Mouse (Mus musculus) urinary bladder, postnatal 25 days (tissue): ENCODE results near the gene Islr.
"Not testable (repeated sequence)": the region's sequence is repeated elsewhere in the genome, so short reads cannot be mapped to it uniquely, and the experiment has no call there.

Experiments
- DNase-seq: peaks from one replicate; pipeline ENCODE4 v3.0.0; 2022; ENCODE audit warnings: low spot score

Gene Islr

DNA sequence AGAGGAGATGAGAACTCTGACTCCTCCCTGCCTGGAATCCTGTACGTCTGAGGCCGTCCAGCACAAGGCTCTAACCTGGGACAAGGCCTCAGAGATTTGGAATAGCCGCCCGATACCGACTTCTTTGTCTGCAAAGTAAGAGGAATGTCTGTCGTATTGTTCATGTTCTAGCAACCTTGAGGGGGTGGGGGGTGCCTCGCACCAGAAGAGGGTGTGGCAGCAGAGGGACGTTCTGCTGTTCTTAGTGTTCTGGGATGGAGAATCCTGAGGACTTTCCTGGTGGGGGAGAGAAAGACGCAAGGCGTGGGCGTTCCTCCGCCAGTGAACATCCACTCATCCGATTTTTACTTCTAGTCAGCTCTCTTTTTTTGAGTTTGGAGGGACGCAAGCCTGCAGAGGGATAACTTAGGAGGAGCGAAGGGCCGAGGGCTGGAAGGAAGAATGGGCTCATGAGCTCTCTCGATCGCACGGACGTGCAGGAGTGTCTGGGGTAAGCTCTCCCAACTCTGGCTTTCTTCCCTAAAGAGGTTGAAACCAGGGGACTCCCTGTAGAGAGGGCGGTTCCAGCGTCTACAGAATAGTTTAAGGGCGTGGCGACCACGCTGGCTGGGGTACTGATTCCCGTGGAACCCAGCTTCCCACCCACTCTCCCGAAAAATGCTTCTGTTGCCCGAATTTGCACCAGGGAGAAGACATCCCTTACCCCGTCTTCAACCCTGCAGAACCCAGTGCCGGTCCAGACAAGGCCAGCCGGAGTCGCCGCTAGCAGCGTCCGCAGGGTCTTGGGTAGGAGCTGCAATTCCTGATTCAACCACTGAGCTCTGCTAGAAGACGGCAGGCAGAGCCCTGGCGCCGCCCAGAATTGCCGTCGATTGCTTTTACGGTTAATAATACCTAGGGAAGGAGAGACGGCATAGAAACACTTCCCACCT lies at the start of gene Islr, which contains the start of gene Islr2:
Gene Islr (minus strand): TSS at position 791 of the 932 bp plus-strand sequence.
Gene Islr2 (minus strand): TSS at position 804 of the 932 bp plus-strand sequence.
- DNase-seq, result peak; percentile 49

DNA sequence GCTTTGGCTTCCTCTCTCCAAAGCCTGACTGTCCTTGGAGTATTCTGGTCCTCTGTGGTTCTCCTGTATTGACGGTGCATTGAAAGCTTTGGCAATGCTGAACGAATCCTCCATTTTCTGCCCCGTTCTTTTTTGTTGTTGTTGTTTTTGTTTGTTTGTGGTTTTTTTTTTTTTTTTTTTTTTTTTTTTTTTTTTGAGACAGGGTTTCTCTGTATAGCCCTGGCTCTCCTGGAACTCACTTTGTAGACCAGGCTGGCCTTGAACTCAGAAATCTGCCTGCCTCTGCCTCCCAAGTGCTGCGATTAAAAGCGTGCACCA lies 49.7 kb upstream of the Islr start:
- not testable (repeated sequence) for DNase-seq

GRCm38 (mm10) chr9:58253033-58253804 lies 49.1 kb upstream of the Islr start, which contains the start of gene Stoml1:
Gene Stoml1 (plus strand): TSS chr9:58253164.
- DNase-seq, result peak; percentile 91

DNA sequence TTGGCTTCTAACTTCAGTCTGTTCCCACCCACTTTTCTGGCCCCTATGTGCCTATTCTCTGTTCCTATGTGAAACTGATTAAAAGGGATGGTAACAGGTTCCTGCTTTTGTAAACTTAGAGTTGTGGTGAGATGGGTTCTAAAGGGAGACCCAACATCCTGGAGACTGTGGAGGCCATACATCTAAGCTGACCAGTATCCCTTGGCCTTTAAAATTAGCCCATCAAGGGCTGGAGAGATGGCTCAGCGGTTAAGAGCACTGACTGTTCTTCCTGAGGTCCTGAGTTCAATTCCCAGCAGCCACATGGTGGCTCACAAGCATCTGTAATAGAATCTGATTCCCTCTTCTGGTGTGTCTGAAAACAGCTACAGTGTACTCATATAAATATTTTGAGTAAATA lies 46.6 kb upstream of the Islr start:
- not testable (repeated sequence) for DNase-seq

- DNase-seq, result no peak
Measured at GRCm38 (mm10) chr9:58250322-58250721, 46.2 kb upstream of the Islr start.

GRCm38 (mm10) chr9:58249592-58250192 lies 45.6 kb upstream of the Islr start, which contains the start of gene Pml:
Gene Pml (minus strand): TSS chr9:58249786.
- DNase-seq, result peak; percentile 70

DNA sequence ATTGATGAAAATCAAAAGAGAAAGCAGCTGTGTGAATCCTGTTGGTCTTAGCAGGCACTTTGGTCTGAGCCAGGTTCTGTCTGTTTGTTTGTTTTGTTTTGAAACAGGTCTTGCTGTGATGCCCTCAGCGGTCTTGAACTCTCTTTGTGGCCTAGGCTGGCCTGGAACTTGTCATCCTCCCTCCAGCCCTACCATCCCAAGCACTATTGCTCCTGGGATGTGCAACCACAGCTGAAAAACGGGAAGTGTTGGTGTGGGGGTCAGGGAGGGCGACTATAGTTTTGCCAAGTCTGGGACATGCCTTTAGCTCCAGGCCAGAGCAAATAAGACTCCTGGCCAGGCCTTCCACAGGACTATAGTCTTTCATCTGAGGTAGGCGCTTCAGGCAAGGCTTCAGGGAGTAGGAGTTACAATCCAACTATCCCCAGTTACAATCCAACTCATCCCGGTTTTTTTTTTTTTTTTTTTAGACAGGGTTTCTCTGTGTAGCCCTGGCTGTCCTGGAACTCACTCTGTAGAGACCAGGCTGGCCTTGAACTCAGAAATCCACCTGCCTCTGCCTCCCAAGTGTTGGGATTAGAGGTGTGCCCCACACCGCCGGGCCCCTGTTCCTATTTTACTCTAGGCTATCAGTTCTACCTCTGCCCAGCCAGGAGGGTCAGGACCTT lies 44.8 kb upstream of the Islr start:
- no peak for DNase-seq

DNA sequence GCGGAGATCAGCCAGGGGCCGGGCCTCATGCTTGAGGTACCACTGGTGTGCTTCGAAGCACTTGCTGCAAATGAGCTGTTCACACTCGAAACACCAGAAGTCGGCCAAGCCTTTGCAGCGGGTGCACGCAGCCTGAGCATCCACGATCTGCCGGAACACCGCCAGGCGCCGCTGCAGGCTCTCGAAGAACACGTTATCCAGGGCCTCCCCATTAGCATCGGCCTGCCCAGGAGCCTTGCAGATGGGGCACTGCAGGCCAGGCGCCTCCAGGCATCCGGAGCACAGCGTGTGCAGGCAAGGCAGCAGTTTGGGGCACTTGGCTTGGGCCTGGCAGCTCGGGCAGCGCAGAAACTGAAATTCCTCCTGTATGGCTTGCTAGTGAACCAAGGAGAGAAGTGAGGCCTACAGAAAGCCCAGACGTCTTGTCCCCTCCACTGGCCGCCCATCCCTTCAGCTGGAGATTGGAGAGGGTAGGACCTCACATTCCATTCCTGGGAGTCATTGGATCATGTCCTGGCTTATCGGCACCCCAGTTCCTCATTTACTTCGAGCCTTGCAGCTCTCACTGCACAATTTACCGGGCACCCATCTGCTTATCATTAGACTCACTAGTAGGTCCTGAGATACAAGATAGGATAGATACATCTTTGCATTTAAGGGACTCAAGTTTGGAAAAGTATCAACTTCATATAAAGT lies 43.1 kb upstream of the Islr start:
- DNase-seq, result peak; percentile 75

GRCm38 (mm10) chr9:58246083-58246591 lies 42.0 kb upstream of the Islr start:
- DNase-seq, result no peak

GRCm38 (mm10) chr9:58243696-58244095 lies 39.6 kb upstream of the Islr start:
- no peak for DNase-seq

DNA sequence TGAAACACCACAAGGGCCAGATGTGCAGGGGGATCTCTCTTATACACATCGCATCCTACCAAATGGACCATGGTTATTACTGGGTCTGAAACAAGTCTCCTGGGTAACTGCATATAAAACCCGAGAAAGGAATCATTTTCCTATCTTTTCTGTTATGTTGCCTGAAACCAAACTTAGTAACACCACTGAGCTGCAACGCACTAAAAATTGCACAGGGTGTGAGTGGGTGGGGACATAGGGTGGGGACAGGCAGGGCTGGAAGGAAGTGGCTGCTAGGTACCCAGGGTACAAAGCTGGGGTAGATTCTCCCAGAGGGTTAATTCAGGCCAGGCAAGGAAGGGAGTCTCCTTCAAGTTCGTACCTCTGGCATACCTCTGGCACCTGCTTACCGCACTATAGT lies 38.6 kb upstream of the Islr start:
- DNase-seq, result no peak

- DNase-seq, result peak; percentile 43
Measured at GRCm38 (mm10) chr9:58241780-58242485, 37.8 kb upstream of the Islr start.

GRCm38 (mm10) chr9:58234502-58235015 lies 30.5 kb upstream of the Islr start:
- no peak for DNase-seq

- no peak for DNase-seq
Measured at GRCm38 (mm10) chr9:58232374-58232773, 28.3 kb upstream of the Islr start.

- DNase-seq, result no peak
Measured at GRCm38 (mm10) chr9:58231746-58232145, 27.6 kb upstream of the Islr start.

- no peak for DNase-seq
Measured at GRCm38 (mm10) chr9:58228777-58229466, 24.8 kb upstream of the Islr start.

GRCm38 (mm10) chr9:58225915-58226913 lies 22.1 kb upstream of the Islr start:
- peak; percentile 57 for DNase-seq

GRCm38 (mm10) chr9:58224356-58224755 lies 20.2 kb upstream of the Islr start:
- DNase-seq, result no peak
